Mouse (Mus musculus): Measurements from ENCODE around the gene Tanc1.
"Not testable (repeated sequence)": the region's sequence is repeated elsewhere in the genome, so short reads cannot be mapped to it uniquely, and the experiment has no call there.

Tanc1 gene

GRCm38 (mm10) chr2:59830940-59831339 is 219.1 kb downstream of the Tanc1 start:
- no peak for DNase-seq (ENCODE audit: low spot score)

DNA sequence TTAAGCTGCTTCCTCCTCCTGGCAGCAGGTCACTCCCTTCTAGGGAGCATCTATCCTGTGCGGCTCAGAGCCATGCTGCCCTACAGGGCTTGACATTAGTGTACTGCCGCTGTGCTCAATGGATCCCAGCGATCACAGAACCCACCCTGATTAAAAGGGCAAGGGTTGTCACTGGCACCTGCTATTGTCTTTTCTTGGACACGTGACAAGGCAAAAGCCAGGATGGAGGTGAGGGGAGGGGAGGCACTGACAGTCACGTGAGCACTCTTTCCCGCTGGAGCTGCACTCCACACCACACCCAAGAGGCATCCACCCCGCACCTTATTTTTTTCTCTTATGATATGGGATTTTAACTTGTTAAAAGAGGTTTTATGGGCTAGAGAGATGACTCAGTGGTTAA is 220.0 kb downstream of the Tanc1 start:
- DNase-seq (ENCODE audit: low spot score): no peak

DNA sequence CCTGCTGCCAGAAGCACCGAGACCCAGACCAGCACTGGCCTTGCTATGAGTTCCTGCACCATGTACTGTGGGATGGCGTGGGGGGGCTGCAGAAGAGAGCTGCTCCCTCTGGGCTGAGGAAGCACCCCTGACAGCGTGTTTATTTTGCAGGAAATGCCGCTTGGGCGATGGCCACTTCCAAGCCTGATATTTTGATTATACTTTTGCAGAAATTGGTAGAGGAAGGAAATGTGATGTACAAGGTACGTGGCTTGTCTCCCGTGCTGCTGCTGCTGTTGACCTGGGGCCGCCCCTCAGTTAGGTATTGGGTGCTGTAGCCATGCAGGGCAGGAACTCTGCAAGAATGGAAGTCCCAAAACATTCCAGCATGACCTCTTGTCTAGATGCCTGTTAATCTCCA is 227.0 kb downstream of the Tanc1 start:
- no peak for DNase-seq (ENCODE audit: low spot score)

DNA sequence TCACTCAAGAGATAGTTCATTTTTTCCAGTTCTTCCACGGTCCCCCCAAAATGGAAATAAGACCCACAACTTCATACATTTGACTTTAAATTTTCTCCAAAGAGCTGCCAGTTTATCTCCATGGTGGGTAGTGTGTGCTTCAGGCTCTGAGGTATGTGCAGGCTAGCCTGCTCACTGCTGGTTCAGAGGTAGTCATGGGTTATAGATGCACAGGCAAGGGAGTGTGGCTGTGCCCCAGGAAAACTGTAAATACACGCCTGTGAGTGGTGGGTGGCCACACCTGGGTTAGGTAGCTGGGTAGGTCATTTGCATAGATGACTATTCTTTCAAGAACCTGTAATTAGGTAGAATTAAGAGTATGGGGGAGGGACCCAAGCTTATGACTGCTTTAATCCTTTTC is 227.9 kb downstream of the Tanc1 start:
- no peak for DNase-seq (ENCODE audit: low spot score)

- no peak for DNase-seq (ENCODE audit: low spot score)
Observed at GRCm38 (mm10) chr2:59840191-59840590, 228.3 kb downstream of the Tanc1 start.

DNA sequence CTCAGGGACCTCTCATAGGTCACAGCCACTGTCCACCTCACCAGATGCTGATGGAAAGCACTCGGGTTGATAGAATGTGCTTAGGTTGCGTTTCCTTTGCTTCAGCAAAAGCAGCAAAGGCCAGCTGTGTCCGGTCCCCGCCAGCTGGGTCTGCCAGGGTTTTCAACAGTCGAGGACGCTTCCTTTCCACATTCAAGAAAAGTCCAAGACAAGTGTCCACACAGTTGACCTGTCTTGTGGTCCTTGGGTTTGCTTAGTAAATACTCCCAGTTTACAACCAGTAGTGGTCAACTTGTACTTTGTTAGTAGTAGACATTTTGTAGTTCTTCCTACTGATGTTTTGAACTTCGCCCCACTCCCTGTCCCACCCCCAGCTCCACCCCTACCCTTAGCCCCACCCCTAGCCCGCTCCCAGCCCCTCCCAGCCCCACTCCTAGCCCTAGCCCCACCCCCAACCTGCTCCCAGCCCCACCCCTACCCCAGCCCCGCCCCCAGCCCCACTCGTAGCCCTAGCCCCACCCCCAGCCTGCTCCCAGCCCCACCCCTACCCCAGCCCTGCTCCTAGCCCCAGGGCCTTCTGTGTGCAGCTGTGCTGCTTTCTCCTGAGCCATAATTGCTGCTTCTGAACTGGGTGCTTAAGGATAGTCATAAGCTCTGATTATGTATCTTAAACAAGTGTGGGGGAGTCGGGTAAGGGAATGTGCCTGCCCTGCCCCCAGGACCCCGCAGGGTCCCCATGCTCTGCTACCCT is 229.5 kb downstream of the Tanc1 start:
- DNase-seq (ENCODE audit: low spot score): peak; percentile 41

- no peak for DNase-seq (ENCODE audit: low spot score)
Observed at GRCm38 (mm10) chr2:59841944-59842343, 230.1 kb downstream of the Tanc1 start.

GRCm38 (mm10) chr2:59842556-59843008 is 230.7 kb downstream of the Tanc1 start:
- no peak for DNase-seq (ENCODE audit: low spot score)

DNA sequence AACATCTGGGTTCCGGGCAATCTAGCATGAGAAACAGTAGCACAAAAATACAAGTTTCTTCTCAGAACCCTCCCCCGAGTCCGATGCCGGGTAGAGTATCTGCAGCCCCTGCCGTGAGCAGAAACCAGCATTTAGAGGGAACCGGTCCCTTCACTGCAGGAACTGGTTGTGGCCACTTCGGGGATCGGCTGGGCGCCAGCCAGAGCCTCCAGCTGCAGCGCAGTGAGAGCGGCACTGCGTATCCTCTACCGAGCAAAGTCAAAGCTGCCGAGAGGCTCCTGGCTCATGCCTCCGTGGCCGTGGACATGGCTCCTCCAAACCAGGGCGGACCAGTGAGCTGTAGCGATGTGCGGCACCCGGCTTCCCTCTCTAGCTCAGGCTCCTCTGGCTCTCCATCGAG is 231.3 kb downstream of the Tanc1 start:
- peak; percentile 27 for DNase-seq (ENCODE audit: low spot score)

DNA sequence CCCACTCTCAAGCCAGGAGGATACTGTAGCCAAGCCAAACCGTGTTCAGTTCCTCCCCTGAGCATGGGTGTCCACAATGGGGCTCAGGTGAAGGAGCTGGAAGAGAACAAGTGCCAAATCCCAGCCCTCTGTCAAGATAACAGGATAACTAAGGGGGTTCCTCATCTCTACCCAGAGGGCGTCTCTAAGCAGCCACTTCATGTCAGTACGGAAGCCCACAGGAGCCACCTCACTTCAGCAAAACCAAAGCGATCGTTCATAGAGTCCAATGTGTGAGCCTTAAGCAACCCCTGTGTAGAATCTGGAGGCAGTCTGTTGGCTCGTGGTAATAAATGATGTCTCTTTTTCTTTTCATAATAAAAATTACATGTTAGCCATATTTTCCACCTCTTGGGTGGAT is 232.0 kb downstream of the Tanc1 start:
- DNase-seq (ENCODE audit: low spot score): no peak

DNA sequence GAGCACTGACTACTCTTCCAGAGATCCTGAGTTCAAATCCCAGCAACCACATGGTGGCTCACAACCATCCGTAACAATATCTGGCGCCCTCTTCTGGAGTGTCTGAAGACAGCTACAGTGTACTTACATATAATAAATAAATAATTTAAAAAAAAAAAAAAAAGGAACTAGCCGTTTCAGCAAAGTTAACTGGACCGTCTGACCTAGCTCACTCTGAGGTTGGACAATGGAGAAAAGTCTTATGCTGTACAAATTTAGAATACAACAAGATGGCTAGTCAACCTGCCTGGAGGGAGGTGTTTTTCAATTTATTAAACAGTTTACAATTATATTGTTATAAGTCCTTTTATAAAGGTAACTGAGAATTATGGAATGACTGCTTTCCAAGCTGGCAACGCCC is 240.0 kb downstream of the Tanc1 start:
- DNase-seq (ENCODE audit: low spot score): not testable (repeated sequence)

DNA sequence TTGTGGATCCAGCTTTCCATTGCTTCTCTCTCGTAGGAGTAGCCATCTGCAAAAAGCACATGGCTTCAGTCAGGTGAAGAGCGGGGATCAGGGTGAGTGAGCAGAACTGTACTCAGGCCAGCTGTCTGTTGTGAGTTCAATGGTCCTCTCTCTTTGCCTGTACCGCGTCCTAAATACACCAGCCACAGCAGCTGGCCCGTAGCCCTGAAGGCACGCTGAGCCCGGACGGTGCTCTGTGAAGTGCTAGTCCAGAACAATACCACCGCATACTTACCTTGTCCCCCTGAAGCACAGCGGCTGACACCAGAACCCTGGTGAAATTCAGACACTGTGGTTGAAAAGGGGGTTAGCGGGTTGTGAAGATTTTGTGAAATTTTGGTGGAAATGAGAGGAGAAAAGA is 241.1 kb downstream of the Tanc1 start:
- no peak for DNase-seq (ENCODE audit: low spot score)

- DNase-seq (ENCODE audit: low spot score): no peak
Observed at GRCm38 (mm10) chr2:59853543-59853942, 241.7 kb downstream of the Tanc1 start.

DNA sequence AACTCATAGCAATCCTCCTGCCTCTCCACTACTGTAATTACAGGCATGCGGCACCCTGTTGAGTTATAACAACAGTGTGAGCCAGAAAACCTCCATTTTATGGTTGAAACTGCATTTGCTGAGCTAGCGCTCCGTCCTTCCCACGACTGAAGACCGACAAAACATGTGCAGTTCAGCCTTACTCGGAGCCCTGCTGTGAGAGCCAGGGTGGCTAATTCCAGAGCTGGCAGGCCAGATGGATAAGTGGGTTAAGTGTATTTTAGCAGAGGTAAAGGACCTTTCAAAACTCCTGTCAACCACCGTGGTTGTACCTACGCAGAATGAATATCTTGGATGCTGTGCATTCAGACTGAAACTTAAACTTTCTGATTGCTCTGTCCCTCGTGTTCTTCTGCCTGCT is 242.5 kb downstream of the Tanc1 start:
- no peak for DNase-seq (ENCODE audit: low spot score)

- DNase-seq (ENCODE audit: low spot score): no peak
Observed at GRCm38 (mm10) chr2:59862618-59863017, 250.8 kb downstream of the Tanc1 start.

- DNase-seq (ENCODE audit: low spot score): no peak
Observed at GRCm38 (mm10) chr2:59870526-59870925, 258.7 kb downstream of the Tanc1 start.

DNA sequence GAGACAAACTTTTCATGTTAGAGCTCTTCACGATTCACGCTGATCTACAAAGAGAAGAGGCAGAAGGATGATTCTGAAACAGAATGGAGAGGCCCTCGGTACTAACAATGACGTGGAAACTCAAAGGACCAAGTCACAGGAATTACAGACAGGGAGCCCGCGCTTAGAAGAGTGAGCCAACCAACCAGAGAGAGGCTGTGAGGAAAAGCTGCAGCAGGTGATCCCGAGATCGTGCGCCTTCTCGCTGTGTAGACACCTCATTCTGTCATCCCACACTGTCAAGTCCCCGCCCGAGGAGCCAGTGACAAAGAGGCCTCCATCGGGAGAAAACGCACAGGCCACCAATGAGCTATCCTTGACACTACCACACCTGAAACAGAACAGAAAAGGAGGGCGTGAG is 264.6 kb downstream of the Tanc1 start:
- DNase-seq (ENCODE audit: low spot score): no peak

GRCm38 (mm10) chr2:59877335-59877734 is 265.5 kb downstream of the Tanc1 start:
- no peak for DNase-seq (ENCODE audit: low spot score)

DNA sequence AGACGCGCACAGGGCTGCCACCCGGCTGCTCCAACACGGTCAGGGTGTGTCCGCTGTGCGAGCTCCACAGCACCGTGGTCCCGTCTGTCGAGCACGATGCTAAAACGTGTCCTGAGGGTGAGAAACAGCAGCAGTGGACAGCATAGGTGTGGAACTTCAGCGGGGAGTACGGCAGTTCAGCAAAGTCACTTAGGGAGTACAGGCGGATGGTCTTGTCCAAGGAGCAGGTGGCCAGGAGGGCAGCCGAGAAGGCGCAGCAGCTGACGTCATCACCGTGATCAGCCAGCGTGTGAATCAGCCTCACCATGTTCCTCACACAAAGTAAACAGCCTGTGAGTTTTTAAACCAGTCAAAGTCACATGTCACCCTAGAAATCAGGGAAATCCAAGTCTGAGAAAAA is 266.4 kb downstream of the Tanc1 start:
- DNase-seq (ENCODE audit: low spot score): peak; percentile 51

GRCm38 (mm10) chr2:59881404-59881803 is 269.6 kb downstream of the Tanc1 start:
- no peak for DNase-seq (ENCODE audit: low spot score)

GRCm38 (mm10) chr2:59881831-59882741 is 270.2 kb downstream of the Tanc1 start, which contains the start of gene Wdsub1:
Wdsub1 (minus strand) TSS chr2:59882591.
- peak; percentile 95 for DNase-seq (ENCODE audit: low spot score)

DNA sequence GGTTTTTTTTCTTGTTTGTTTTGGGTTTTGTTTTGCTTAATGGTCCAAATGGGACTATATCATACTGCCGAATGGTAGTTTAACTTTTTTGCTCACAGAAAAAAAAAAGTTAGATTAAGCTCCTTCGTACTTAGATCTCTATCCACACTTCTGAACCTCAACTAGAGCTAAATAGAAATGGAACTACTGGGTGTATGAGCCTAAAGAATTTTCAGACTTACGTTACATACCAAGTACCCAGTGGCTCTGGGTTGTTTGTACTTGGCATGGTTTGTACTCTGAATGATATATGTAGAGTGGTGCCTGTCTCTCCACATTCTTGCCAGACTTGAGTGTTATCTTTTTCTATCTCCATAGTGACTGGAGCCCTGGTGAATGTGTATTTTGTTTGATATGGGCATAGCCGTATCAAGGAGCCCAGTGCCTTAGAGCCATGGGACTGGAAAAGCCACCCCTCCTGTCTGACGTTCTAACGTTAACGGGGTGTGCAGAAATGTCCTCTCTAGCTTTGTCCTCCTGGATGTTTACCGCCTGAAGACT is 271.0 kb downstream of the Tanc1 start:
- DNase-seq (ENCODE audit: low spot score): no peak

DNA sequence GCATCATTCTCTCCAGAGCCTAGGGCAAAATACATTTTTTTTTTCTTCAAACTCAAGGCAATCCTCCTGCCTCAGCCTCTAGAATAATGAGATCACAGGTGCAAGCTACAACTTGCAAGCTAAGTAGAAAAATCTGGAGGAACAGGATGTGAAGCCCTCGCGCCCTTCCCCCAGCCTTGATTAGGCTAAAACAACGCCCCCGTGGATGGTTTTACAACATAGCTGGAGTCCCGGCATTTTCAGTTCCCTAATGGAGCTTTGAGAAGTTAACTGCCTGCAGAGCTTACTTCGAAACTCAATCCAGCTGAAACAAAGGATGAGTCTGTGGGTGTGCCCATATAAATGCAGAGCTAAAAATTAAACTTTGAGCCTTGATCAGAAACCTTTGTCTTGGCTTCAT is 277.9 kb downstream of the Tanc1 start:
- no peak for DNase-seq (ENCODE audit: low spot score)

Measured in testis, postnatal 14 days (tissue).